Mouse (Mus musculus) intestine, embryonic 16.5 days (tissue): ENCODE results near the gene Dbh. TPM values are rescaled to one million over a fixed set of nuclear protein-coding genes. Genes with fewer than 3 reads are reported as not detected.

Experiments used
- ATAC-seq: fragments of 200-750 bp; cut with Nextera tagmentation; 2 replicates; pipeline ENCODE4 v1.8.0; 2017; ENCODE audit warnings: moderate TSS enrichment, moderate library complexity
- H3K27ac ChIP-seq: fragments of 300-500 bp; sonication (generic); 2 replicates; pipeline ENCODE4 v1.5.1; 2014; ENCODE audit warnings: mild to moderate bottlenecking, low read length
- H3K27me3 ChIP-seq: fragments of 300-500 bp; sonication (generic); replicated peaks from 2 replicates; pipeline ENCODE4 v1.6.1; 2014; ENCODE audit warnings: low read length, control low read depth, mixed read lengths; ENCODE audit not compliant: control insufficient read depth, insufficient read depth
- H3K36me3 ChIP-seq: fragments of 300-500 bp; sonication (generic); 2 replicates; pipeline ENCODE4 v1.6.1; 2014; ENCODE audit warnings: low read length, control low read depth; ENCODE audit not compliant: control insufficient read depth, insufficient read depth
- H3K4me1 ChIP-seq: fragments of 300-500 bp; sonication (generic); 2 replicates; pipeline ENCODE4 v1.6.1; 2014; ENCODE audit warnings: low read length, control low read depth, mixed read lengths; ENCODE audit not compliant: control insufficient read depth, insufficient read depth
- H3K4me2 ChIP-seq: fragments of 300-500 bp; sonication (generic); 2 replicates; pipeline ENCODE4 v1.6.1; 2014; ENCODE audit warnings: low read depth, low read length, control low read depth
- H3K4me3 ChIP-seq: fragments of 300-500 bp; sonication (generic); 2 replicates; pipeline ENCODE4 v1.5.1; 2014; ENCODE audit warnings: mild to moderate bottlenecking, low read length
- H3K9ac ChIP-seq: fragments of 300-500 bp; sonication (generic); 2 replicates; pipeline ENCODE4 v1.6.1; 2014; ENCODE audit warnings: low read depth, low read length
- H3K9me3 ChIP-seq: fragments of 300-500 bp; sonication (generic); 2 replicates; pipeline ENCODE4 v1.6.1; 2016; ENCODE audit warnings: low read length, control low read depth; ENCODE audit not compliant: control insufficient read depth
- WGBS: fragments of 180-500 bp; shearing (Covaris S2); extraction: QIAGEN DNeasy Blood & Tissue Kit; methylation state at CpG from one replicate; pipeline ENCODE4 v1.1.7; 2014; 5-methylcytosine and 5-hydroxymethylcytosine counted together
- polyA plus RNA-seq: library from polyadenylated mRNA; unstranded; fragments of >200 nt; fragmentation: Nextera tagmentation; extraction: Ambion mirVana; gene quantifications from 2 replicates; pipeline ENCODE4 v1.2.1, GENCODE M21; 2015

Gene Dbh
- polyA plus RNA-seq, 1 experiment from 2014 or later = 1.4 TPM

- ATAC-seq = no peak
- Histone ChIP-seq H3K4me2 (no peak overlapping the region), H3K9me3 (no peaks in the 10 kb centered on the region), H3K9ac (no peak overlapping the region), H3K4me1 (no peaks in the 10 kb centered on the region; the same call in 1 of the 2 replicates), H3K4me3 (no peak overlapping the region), H3K27ac (no peak overlapping the region), H3K27me3 (no peaks in the 10 kb centered on the region), H3K36me3 (no peaks in the 10 kb centered on the region)
- 62% methylated on average over 8 of the region's 8 CpGs for WGBS
These were observed 14.1 kb downstream of the Dbh start for GRCm38 (mm10) chr2:27179101-27179500.

GRCm38 (mm10) chr2:27181907-27182306 lies 16.9 kb downstream of the Dbh start:
- Histone ChIP-seq H3K4me1 (no peaks in the 10 kb centered on the region), H3K27ac (no peak overlapping the region), H3K36me3 (no peaks in the 10 kb centered on the region), H3K4me2 (no peak overlapping the region), H3K9me3 (no peaks in the 10 kb centered on the region), H3K27me3 (no peaks in the 10 kb centered on the region), H3K4me3 (no peak overlapping the region), H3K9ac (no peak overlapping the region)
- 44% methylated on average over 4 of the region's 4 CpGs for WGBS
- no peak for ATAC-seq

GRCm38 (mm10) chr2:27183734-27184133 lies 18.7 kb downstream of the Dbh start:
- Histone ChIP-seq H3K4me3 (no peak overlapping the region), H3K27me3 (no peaks in the 10 kb centered on the region), H3K36me3 (no peaks in the 10 kb centered on the region), H3K9me3 (no peaks in the 10 kb centered on the region), H3K4me2 (no peak overlapping the region), H3K4me1 (no peaks in the 10 kb centered on the region), H3K9ac (no peak overlapping the region), H3K27ac (no peak overlapping the region)
- ATAC-seq = peak; percentile 68
- 43% methylated on average over 12 of the region's 12 CpGs for WGBS

GRCm38 (mm10) chr2:27187531-27187930 lies 22.5 kb downstream of the Dbh start:
- H3K4me2 ChIP-seq = no peak overlapping the region
- H3K27ac ChIP-seq = no peak overlapping the region
- no peaks in the 10 kb centered on the region for H3K36me3 ChIP-seq
- H3K9me3 ChIP-seq = no peaks in the 10 kb centered on the region
- ATAC-seq = no peak
- H3K4me3 ChIP-seq = no peak overlapping the region
- no peaks in the 10 kb centered on the region for H3K4me1 ChIP-seq
- H3K9ac ChIP-seq = no peak overlapping the region
- no peaks in the 10 kb centered on the region for H3K27me3 ChIP-seq
- 76% methylated on average over 6 of the region's 6 CpGs for WGBS

- Histone ChIP-seq H3K36me3 (no peaks in the 10 kb centered on the region), H3K27me3 (no peaks in the 10 kb centered on the region), H3K27ac (no peak overlapping the region), H3K9me3 (no peaks in the 10 kb centered on the region), H3K4me3 (no peak overlapping the region), H3K4me2 (no peak overlapping the region), H3K9ac (no peak overlapping the region), H3K4me1 (no peaks in the 10 kb centered on the region)
- no peak for ATAC-seq
- 58% methylated on average over 4 of the region's 4 CpGs for whole genome bisulfite sequencing
These were observed 25.0 kb downstream of the Dbh start for GRCm38 (mm10) chr2:27189994-27190393.

- WGBS = 54% methylated on average over 5 of the region's 5 CpGs
- Histone ChIP-seq H3K9ac (no peak overlapping the region), H3K27me3 (no peaks in the 10 kb centered on the region), H3K4me3 (no peak overlapping the region), H3K4me1 (peaks cover 5% of the 10 kb centered on the region; the same call in 1 of the 2 replicates), H3K4me2 (no peak overlapping the region), H3K27ac (no peak overlapping the region), H3K36me3 (no peaks in the 10 kb centered on the region), H3K9me3 (no peaks in the 10 kb centered on the region)
- ATAC-seq = no peak
These were observed 33.7 kb downstream of the Dbh start for GRCm38 (mm10) chr2:27198551-27199246.

GRCm38 (mm10) chr2:27200586-27200985 lies 35.6 kb downstream of the Dbh start:
- 79% methylated on average over 1 of the region's 1 CpGs for WGBS
- H3K4me1 ChIP-seq = peaks cover 5% of the 10 kb centered on the region; the same call in 1 of the 2 replicates
- no peak overlapping the region for H3K4me2 ChIP-seq
- ATAC-seq = no peak
- no peaks in the 10 kb centered on the region for H3K27me3 ChIP-seq
- no peak overlapping the region for H3K27ac ChIP-seq
- no peaks in the 10 kb centered on the region for H3K36me3 ChIP-seq
- H3K9me3 ChIP-seq = no peaks in the 10 kb centered on the region
- no peak overlapping the region for H3K9ac ChIP-seq
- no peak overlapping the region for H3K4me3 ChIP-seq

- ATAC-seq = no peak
- 70% methylated on average over 10 of the region's 10 CpGs for WGBS
- Histone ChIP-seq H3K4me2 (no peak overlapping the region), H3K9ac (no peak overlapping the region), H3K4me1 (peaks cover 13% of the 10 kb centered on the region), H3K36me3 (no peaks in the 10 kb centered on the region), H3K9me3 (no peaks in the 10 kb centered on the region), H3K27ac (0 out of 2 replicates have a peak overlapping the region, but pooled peaks have one; percentile 15), H3K4me3 (no peak overlapping the region), H3K27me3 (no peaks in the 10 kb centered on the region)
These were observed 40.6 kb downstream of the Dbh start for GRCm38 (mm10) chr2:27205666-27206065.

GRCm38 (mm10) chr2:27206128-27206797 lies 41.2 kb downstream of the Dbh start:
- no peak overlapping the region for H3K4me2 ChIP-seq
- H3K4me3 ChIP-seq = no peak overlapping the region
- H3K9me3 ChIP-seq = no peaks in the 10 kb centered on the region
- no peak overlapping the region for H3K9ac ChIP-seq
- 58% methylated on average over 15 of the region's 15 CpGs for WGBS
- H3K27ac ChIP-seq = peak overlapping the region; percentile 15; the same call in 1 of the 2 replicates
- H3K36me3 ChIP-seq = no peaks in the 10 kb centered on the region
- ATAC-seq = no peak; the same call in 1 of the 2 replicates
- H3K4me1 ChIP-seq = peaks cover 13% of the 10 kb centered on the region
- H3K27me3 ChIP-seq = no peaks in the 10 kb centered on the region
